Mouse (Mus musculus) embryo, embryonic 10 days (tissue): ENCODE measurements at regions not wholly inside any gene's neighbourhood (a gene's known extent, or its start where the extent isn't known, plus 50 kb on each side); places are given as distances from the start of the nearest gene placed in this dataset.

ENCODE experiments used
- DNase-seq: peaks from one replicate; pipeline ENCODE4 v3.0.0-alpha.2; 2015; ENCODE audit warnings: low spot score

GRCm38 (mm10) chr8:62752725-62753430 lies 197.9 kb upstream of the Spock3 start:
- no peak for DNase-seq

GRCm38 (mm10) chr8:62773766-62774165 lies 177.0 kb upstream of the Spock3 start:
- DNase-seq, result peak; percentile 6

DNA sequence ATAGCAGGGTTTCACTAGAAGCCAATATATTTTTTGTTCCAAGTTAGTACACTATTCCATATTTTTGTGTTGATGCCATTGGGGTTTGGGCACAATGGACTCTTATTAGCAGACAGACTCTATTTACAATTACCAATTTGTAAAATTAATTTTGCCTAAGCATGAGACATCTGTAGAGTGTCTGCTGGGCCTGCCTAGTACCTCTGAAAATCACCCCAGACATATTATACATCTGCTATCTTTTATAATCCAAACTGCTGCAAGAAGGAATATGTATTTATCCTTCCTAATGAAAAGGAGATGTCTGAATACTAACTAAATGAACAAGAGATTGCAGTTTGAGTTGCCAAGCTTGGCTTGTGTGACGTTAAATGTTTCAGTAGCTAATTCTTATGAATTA lies 146.3 kb upstream of the Spock3 start:
- DNase-seq, result no peak
